Mouse (Mus musculus) kidney, adult 2 months (tissue): ENCODE measurements around the gene Olfr791.

Source experiments
- CTCF ChIP-seq: fragments of 200-500 bp; conservative IDR thresholded peaks from 2 replicates; pipeline ENCODE4 v1.5.1; 2011; ENCODE audit warnings: low read depth, mild to moderate bottlenecking, control low read depth, low read length, moderate library complexity, mixed read lengths; ENCODE audit not compliant: insufficient read depth, insufficient read length
- POLR2A ChIP-seq: fragments of 200-500 bp; IDR thresholded peaks from one replicate; pipeline ENCODE4 v1.6.1; 2011; ENCODE audit warnings: low read depth, low read length, control low read depth

- no peak for TF ChIP-seq CTCF
- no peak for TF ChIP-seq POLR2A
Measured at GRCm38 (mm10) chr10:129538862-129539261, 17.3 kb downstream of the Olfr791 start, which contains the start of gene Olfr792.
